23 mouse cellular contexts compared by ENCODE assay signal in genomic region chr15:87101146-87101545, GRCm38 (mm10).
"Had no signal": no experiment of that assay in that cellular context is flagged by ENCODE, and none has a peak within 500 bp of the region (broad histone marks: within the 10 kb centered on the region; RNA-seq: fewer than 3 reads in every experiment).

No protein-coding gene starts in this region.

- H3K9me3 ChIP-seq: limb, embryonic 10.5 days; midbrain, embryonic 10.5 days had no signal

- H3K4me3 ChIP-seq: left cerebral cortex, adult 2 months; limb, embryonic 10.5 days; limb, embryonic 13.5 days; megakaryocyte, embryonic 14.5 days; midbrain, embryonic 10.5 days; midbrain, embryonic 13.5 days; myocyte; neural tube, embryonic 13.5 days had no signal

- H3K4me2 ChIP-seq: limb, embryonic 13.5 days; lung, embryonic 14.5 days; midbrain, embryonic 13.5 days; neural tube, embryonic 13.5 days had no signal

- H3K9ac ChIP-seq: limb, embryonic 13.5 days; liver, embryonic 14.5 days; liver, postnatal 0 days; lung, embryonic 14.5 days; midbrain, embryonic 13.5 days; neural tube, embryonic 13.5 days had no signal

- H3K4me1 ChIP-seq: limb, embryonic 10.5 days; limb, embryonic 13.5 days; megakaryocyte, embryonic 14.5 days; midbrain, embryonic 10.5 days; midbrain, embryonic 13.5 days; neural tube, embryonic 13.5 days had no signal

- H3K27ac ChIP-seq: left cerebral cortex, adult 2 months; limb, embryonic 10.5 days; limb, embryonic 13.5 days; liver, embryonic 14.5 days; macrophage; midbrain, embryonic 10.5 days; midbrain, embryonic 13.5 days; neural tube, embryonic 13.5 days had no signal

- H3K27me3 ChIP-seq: megakaryocyte, embryonic 14.5 days; midbrain, embryonic 13.5 days; neural tube, embryonic 13.5 days had no signal

- DNase-seq: kidney, adult 9 months; kidney, postnatal 14 days; kidney, postnatal 4 days; layer of hippocampus, postnatal 36 days; liver; liver, postnatal 0 days; lung, embryonic 14.5 days; retina, postnatal 1 day; thymus, adult 2 months; thymus, postnatal 14 days; thymus, postnatal 4 days had no signal

- ATAC-seq: liver, postnatal 0 days; lung, postnatal 0 days; midbrain, embryonic 13.5 days; midbrain, embryonic 16.5 days had no signal

- H3K36me3 ChIP-seq: limb, embryonic 10.5 days; limb, embryonic 13.5 days; midbrain, embryonic 10.5 days; midbrain, embryonic 13.5 days; neural tube, embryonic 13.5 days had no signal
